Mouse (Mus musculus) right cerebral cortex, postnatal 4 days (tissue): Measurements from ENCODE around the gene Gm4981.
"Not testable (repeated sequence)": the region's sequence is repeated elsewhere in the genome, so short reads cannot be mapped to it uniquely, and the experiment has no call there.

ENCODE experiments used
- DNase-seq: peaks from one replicate; pipeline ENCODE4 v3.0.0-alpha.2; 2022

Gene Gm4981

DNA sequence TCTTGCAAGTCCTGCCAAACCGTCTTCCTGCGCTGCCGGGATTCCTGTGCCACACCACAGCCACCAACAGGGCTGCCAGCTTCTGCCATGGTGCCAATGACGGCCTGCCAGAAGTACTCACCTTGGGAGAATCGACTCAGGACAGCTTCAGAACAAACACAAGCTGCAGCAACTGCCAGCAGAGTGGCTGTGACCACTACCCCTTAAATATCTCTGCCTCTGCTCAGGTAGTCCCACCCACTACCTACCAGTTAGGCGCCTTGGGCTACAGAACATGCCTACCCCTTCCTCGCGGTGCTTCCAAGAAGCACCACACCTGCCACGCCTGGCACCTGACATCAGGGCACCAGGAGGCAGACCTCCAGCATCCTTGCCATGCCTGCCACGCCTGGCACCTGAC is at the start of gene Gm4981:
Gene Gm4981 (minus strand): TSS at position 89 of the 400 bp plus-strand sequence.
- no peak for DNase-seq

DNA sequence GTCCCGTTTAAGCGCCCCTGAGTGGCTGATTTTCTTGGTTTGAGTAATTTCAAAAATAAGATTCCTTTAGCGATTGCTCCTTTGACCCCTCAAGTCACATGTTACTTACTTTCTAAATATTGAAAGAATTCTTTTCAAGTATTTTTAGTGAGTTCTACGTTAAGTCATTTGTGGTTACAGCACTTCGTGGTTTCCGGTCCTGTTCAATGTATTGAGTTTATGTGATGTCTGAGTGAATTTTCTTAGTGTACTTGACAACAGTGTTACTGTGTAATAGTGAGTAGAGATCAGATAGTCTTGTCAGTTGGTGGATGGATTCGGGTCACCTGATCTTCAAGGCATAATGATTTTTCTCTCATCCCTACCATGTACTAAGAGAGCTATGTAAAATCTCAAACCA is 45.7 kb upstream of the Gm4981 start:
- no peak for DNase-seq

DNA sequence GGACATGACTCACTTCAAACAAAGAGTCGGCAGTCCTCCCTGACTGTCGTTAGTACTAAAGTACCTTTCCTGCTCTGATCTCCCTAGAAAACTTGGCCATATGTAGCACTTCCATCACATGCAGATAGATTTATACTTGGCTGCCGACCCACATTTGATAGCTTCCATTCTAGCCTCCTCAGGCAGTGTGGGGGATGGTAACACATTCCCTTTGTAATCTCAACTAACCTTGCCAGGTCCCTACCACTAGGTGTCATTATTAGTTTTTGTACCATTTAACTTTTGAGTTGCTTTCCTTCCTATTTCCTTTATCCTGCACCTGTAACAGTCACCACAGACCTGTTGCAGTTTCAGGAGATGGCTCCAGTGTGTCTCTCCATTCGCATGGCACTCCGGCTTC is 22.0 kb upstream of the Gm4981 start:
- no peak for DNase-seq

DNA sequence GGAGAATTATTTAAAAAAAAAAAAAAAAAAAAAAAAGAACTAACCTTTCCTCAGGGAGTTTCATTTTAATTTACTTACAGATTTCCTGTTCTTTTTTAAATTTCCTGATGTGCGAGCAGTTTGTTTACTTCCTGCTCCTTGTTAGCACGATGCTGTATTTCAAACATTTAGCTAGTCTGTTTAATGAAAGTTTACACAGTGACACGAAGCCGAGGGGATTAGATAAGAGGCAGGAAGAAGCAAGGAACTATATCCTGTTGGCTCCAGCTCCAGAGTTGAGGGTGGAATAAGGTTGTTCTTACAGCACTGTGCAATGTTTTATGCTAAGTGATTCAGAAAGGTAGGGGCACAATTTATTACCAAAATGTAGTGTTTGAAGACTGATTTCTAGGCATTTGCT is 19.5 kb upstream of the Gm4981 start:
- no peak for DNase-seq

DNA sequence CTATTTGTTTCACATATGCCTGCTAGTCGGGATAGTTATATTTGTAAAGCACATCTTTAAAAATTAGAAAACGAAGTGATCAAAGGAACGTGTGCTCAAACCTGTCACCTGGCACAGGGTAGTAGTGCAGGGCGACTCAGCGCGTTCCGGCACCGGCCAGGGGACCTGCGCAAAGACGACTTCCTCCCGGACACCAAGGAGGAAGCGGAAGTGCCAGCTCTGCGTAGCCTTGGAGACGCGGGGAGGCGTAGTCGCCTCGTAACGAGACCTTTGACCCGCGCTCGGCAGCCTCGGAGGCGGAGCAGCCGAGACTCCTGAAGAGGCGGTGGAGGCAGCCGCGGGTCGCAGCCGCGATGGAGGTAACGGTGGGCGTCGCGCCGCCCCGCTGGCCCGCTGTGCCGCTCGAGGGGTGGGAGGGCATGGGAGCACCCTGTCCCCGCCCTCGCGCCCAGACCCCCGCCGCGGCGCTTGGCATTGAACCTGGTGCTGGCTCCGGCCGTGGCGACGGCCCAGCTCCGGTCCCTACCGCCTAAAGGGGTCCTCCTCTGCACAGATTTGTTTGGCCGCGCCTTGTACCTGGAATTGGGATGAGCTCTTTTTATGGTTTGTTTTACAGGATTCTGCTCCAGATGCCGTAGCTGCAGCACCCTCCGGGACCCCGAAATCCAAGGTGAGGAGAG is 18.9 kb upstream of the Gm4981 start, which contains the start of gene Gcc2:
Gene Gcc2 (plus strand): TSS at position 285 of the 680 bp plus-strand sequence.
- DNase-seq = peak; percentile 93

DNA sequence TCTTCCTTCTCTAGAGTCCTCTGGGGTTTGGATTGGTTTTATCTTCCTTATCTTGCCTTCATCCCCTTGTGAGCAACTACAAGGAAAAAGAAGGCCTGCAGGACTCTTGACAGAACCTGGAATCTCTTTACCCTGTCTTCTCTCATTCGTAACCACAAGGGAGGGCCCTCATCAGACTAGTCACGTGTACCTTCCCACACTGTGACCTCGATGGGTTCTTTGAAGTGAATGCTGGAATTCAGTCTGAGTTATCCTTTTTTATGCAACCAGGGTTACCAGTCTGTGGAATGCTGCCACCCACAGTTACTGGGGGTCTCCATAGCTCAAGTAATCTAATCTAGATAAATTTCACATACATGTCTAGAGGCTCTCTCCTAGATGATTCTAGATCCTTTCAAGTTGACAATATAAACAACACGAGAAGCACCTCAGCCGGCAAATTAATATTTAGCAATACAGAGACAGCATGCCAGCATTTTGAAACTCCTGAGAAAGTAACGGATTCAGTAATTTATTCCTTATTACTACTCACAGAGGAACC is 18.2 kb upstream of the Gm4981 start:
- no peak for DNase-seq

DNA sequence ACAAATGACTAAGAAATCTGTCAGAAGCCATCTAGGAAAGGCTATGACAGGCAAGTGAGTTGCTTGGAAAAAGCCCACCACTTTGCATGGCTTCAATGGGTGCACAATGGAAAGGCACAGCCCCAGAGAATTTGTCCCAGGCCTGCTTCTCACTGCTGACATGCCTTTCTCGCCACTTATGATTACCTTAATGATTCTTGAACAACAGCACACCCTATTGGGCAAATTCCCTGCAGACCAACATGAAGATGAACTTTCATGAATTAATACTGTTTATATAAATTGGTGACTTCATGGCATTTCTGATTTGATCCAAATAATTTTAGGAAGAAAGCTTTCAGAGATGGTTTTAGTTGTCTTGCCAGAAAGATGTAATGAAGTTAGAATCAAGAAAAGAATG is 13.0 kb upstream of the Gm4981 start:
- DNase-seq = no peak

DNA sequence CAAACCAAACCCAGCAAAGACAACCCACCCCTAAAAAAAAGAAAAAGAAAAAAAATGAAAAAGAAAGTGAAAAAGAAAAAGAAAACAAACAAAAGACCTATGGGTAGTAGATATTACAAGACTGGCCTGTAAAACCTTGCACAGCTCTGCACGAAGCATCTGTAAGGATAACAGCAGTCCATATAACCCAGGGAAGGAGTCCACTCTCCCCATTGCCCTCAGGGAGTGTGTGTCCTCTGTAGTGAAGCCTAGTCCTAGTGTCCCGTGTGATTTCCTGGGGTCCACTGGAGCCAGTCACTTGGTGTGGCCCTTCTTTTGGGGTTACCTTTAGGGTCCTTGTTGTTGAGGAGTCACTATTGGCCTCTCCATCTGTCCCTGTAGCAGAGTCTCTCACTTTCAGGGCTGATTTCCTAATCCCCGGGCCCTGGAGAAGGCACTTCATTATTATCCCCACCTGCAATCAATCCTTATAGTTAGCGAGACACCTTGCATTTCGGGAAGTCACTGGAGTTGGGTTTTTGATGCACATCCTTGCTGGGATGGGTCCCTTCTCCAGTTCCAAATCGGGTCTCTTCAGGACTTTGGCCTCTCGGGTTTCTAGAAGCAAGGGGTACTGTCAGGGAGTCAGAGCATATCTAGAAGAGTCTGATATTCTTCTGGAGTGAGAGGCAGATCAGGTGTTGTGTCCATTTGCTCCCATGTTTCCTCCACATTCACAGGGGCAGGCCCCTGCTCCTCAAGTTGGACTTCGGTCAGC is 2.7 kb upstream of the Gm4981 start:
- peak; percentile 32 for DNase-seq

DNA sequence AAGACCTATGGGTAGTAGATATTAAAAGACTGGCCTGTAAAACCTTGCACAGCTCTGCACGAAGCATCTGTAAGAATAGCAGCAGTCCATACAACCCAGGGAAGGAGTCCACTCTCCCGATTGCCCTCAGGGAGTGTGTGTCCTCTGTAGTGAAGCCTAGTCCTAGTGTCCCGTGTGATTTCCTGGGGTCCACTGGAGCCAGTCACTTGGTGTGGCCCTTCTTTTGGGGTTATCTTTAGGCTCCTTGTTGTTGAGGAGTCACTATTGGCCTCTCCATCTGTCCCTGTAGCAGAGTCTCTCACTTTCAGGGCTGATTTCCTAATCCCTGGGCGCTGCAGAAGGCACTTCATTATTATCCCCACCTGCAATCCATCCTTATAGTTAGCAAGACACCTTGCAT is 1.5 kb downstream of the Gm4981 start:
- not testable (repeated sequence) for DNase-seq

DNA sequence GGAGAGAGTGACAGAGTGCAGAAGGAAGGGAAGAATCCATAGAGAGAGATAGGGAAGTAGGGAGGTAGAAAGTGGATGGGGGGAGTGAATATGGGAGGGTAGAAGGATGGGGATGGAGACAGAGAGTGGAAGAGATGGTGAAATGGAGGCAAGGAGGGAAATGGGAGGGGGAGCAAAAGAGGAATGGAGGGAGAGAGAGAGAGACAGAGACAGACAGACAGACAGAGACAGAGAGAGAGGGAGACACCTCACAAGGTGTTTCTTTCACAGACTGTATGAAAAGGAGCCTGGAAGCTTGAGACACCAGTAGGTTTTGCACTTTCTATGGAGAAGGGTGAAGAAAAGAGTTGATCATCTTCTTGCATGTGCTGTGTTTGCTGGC is 2.8 kb downstream of the Gm4981 start:
- DNase-seq = not testable (repeated sequence)

DNA sequence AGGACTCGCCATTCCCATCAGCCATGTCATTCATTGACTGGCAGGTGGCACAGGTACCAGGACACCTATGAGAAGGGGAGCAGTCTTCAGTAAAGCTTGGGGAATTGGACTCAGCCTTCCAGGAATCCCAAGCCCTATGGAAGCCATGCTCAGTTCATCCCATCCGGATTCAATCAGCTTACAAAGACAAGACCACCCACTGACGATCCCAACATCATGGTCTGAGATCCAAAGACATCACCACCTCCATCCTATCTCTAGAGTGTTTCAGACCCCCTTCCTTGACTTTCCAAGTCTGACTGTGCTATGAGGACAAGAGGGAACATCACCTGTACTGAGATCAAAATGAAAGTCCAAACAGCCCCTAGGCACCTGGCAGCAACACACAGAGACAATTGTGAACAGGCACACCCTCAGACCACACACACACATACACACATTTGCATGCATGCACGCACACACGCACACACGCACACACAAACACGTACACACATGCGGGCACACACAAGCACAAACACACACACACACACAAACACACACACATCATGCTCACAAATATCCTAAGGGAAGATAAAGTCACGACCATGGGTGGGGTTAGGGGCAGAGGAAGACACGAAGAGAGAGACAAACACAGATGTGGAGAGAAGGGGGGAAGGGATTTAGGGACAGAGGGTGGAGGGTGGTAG is 3.3 kb downstream of the Gm4981 start:
- not testable (repeated sequence) for DNase-seq

DNA sequence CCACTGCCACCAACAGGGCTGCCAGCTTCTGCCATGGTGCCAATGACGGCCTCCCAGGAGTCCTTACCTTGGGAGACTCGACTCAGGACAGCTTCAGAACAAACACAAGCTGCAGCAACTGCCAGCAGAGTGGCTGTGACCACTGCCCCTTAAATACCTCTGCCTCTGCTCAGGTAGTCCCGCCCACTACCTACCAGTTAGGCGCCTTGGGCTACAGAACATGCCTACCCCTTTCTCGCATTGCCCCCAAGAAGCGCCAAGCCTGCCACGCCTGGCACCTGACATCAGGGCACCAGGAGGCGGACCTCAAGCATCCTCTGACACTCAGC is 3.9 kb downstream of the Gm4981 start, which contains the start of gene Duxf3:
Gene Duxf3 (minus strand): TSS at position 35 of the 329 bp plus-strand sequence.
- not testable (repeated sequence) for DNase-seq

DNA sequence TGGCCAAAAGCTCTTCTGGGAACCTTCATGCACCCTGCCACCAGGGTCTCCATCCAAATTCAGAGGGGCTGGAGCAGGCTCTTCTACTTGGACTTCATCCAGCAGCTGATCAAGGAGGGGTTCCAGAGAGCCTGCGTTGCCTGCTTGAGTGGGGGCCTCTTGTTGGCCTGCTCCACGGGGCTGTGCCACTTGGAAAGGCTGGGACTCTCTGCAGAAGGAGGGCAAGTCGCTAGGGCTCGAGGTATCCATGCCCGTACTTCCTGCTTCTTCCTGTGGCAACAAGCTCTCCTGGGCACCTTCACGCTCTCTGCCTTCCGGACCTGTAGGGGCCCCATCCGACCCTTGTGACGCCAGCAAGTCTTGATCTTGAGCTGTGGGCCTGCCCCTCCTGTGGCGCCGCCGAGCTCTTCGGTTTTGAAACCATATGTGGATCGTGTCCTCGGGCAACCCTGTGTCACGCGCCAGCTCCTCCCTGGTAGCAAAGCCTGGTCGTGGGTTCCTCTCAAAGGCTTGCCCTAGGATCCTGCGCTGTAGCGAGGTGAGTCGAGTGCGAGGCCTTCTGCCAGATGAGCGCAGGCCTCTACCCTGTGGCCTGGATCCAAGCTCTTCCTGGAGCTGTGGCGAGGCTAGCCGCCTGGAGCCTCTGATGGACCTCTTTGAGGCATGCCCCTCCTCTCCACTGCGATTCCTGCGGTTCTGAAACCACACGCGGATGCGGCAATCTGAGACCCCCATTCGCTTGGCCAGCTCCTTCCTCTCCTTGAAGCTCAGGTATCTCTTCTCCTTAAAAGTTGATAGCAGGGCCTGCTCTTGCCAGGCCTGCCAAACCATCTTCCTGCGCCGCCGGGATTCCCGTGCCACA is 4.5 kb downstream of the Gm4981 start:
- peak; percentile 60 for DNase-seq

DNA sequence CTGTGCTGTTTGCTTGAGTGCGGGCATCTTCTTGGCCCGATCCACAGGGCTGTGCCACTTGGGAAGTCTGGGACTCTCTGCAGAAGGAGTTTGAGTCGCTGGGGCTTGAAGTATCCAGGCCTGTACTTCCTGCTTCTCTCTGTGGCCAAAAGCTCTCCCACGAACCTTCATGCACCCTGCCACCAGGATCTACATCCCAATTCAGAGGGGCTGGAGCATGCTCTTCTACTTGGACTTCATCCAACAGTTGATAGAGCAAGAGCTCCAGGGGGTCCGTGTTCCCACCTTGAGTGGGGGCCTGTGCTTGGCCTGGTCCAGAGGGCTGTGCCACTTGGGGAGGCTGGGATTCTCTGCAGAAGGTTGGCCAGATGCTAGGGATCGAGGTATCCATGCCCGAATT is 5.4 kb downstream of the Gm4981 start:
- not testable (repeated sequence) for DNase-seq

DNA sequence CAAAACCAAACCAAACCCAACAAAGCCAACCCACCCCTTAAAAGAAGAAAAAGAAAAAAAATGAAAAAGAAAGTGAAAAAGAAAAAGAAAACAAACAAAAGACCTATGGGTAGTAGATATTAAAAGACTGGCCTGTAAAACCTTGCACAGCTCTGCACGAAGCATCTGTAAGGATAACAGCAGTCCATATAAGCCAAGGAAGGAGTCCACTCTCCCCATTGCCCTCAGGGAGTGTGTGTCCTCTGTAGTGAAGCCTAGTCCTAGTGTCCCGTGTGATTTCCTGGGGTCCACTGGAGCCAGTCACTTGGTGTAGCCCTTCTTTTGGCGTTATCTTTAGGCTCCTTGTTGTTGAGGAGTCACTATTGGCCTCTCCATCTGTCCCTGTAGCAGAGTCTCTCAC is 6.5 kb downstream of the Gm4981 start:
- DNase-seq = not testable (repeated sequence)

DNA sequence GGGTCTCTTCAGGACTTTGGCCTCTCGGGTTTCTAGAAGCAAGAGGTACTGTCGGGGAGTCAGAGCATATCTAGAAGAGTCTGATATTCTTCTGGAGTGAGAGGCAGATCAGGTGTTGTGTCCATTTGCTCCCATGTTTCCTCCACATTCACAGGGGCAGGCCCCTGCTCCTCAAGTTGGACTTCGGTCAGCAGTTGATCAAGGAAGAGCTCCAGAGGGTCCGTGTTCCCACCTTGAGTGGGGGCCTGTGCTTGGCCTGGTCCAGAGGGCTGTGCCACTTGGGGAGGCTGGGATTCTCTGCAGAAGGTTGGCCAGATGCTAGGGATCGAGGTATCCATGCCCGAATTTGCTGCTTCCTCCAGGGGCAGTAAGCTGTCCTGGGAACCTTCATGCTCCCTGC is 8.7 kb downstream of the Gm4981 start:
- not testable (repeated sequence) for DNase-seq

DNA sequence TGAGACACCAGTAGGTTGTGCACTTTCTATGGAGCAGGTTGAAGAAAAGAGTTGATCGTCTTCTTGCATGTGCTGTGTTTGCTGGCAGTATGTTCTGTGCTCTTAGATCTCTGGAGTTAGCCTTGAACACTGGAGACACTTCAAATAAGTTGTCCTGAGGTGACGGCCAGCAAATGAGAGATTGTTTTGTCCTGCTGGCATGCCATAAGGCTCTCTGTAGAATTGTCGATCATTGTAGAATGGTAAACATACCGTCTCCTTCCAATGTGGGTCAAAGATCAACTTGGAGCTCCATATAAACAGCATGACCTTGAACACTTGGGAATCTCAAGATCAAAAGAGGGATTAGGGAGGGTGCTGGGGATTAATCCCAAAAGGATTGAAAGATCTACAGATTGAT is 10.1 kb downstream of the Gm4981 start:
- DNase-seq = not testable (repeated sequence)

DNA sequence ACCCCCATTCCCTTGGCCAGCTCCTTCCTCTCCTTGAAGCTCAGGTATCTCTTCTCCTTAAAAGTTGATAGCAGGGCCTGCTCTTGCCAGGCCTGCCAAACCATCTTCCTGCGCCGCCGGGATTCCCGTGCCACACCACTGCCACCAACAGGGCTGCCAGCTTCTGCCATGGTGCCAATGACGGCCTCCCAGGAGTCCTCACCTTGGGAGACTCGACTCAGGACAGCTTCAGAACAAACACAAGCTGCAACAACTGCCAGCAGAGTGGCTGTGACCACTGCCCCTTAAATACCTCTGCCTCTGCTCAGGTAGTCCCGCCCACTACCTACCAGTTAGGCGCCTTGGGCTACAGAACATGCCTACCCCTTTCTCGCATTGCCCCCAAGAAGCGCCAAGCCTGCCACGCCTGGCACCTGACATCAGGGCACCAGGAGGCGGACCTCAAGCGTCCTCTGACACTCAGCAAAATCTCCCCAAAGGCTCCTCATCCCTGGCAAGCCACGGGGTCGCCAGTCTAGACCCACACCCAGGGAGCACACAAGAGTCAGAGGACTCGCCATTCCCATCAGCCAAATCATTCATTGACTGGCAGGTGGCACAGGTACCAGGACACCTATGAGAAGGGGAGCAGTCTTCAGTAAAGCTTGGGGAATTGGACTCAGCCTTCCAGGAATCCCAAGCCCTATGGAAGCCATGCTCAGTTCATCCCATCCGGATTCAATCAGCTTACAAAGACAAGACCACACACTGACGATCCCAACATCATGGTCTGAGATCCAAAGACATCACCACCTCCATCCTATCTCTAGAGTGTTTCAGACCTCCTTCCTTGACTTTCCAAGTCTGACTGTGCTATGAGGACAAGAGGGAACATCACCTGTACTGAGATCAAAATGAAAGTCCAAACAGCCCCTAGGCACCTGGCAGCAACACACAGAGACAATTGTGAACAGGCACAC is 11.4 kb downstream of the Gm4981 start, which contains the start of gene AW822073:
Gene AW822073 (minus strand): TSS at position 104 of the 959 bp plus-strand sequence.
- DNase-seq = not testable (repeated sequence)

DNA sequence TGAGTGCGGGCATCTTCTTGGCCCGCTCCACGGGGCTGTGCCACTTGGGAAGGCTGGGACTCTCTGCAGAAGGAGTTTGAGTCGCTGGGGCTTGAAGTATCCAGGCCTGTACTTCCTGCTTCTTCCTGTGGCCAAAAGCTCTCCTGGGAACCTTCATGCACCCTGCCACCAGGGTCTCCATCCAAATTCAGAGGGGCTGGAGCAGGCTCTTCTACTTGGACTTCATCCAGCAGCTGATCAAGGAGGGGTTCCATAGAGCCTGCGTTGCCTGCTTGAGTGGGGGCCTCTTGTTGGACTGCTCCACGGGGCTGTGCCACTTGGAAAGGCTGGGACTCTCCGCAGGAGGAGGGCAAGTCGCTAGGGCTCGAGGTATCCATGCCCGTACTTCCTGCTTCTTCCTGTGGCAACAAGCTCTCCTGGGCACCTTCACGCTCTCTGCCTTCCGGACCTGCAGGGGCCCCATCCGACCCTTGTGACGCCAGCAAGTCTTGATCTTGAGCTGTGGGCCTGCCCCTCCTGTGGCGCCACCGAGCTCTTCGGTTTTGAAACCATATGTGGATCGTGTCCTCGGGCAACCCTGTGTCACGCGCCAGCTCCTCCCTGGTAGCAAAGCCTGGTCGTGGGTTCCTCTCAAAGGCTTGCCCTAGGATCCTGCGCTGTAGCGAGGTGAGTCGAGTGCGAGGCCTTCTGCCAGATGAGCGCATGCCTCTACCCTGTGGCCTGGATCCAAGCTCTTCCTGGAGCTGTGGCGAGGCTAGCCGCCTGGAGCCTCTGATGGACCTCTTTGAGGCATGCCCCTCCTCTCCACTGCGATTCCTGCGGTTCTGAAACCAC is 12.3 kb downstream of the Gm4981 start:
- DNase-seq = peak; percentile 59

DNA sequence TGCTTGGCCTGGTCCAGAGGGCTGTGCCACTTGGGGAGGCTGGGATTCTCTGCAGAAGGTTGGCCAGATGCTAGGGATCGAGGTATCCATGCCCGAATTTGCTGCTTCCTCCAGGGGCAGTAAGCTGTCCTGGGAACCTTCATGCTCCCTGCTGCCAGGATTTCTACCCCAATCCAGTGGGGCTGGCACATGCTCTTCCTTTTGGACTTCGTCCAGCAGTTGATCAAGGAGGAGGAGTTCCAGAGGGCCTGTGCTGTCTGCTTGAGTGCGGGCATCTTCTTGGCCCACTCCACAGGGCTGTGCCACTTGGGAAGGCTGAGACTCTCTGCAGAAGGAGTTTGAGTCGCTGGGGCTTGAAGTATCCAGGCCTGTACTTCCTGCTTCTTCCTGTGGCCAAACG is 13.3 kb downstream of the Gm4981 start:
- DNase-seq = not testable (repeated sequence)
